Mouse (Mus musculus) olfactory bulb, adult 2 months (tissue): ENCODE data around the gene Bcl11b.

Source experiments
- CTCF ChIP-seq: fragments of 200-500 bp; IDR thresholded peaks from 2 replicates; pipeline ENCODE4 v1.5.1; 2012; ENCODE audit warnings: low read depth, mild to moderate bottlenecking, low read length, moderate library complexity; ENCODE audit not compliant: insufficient read depth
- POLR2A ChIP-seq: fragments of 200-500 bp; IDR thresholded peaks from 2 replicates; pipeline ENCODE4 v1.6.1; 2012; ENCODE audit warnings: mild to moderate bottlenecking, low read depth, low read length, moderate library complexity; ENCODE audit not compliant: insufficient read depth

DNA sequence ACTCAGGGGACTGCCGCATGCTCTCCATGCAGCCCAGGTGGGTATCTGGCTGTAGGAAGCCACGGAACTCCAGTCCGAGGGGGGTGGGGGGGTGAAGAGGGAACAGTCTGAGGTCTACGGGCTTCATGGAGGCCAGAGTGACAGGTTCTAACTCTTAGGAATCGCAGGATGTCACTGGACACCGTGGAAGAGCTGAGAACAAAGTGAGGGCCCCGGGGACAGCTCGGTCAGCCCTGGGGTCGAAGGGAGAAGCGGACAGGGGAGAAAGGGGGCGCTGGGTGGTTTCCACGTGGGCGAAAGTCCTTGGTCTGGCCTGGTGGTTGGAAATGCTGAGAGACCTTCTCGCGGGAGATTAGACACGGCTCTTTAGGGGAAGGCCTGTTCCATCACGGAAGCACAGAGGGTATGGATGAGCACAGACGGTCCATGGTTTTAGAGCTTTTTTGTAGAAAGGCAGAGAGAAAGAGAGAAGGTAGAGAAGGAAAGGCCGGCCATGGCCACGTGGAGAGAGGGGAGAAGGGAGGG lies 133.8 kb downstream of the Bcl11b start:
- TF ChIP-seq CTCF, result no peak
- TF ChIP-seq POLR2A, result no peak
